Mouse (Mus musculus) liver, embryonic 14.5 days (tissue): ENCODE measurements around the gene Tipin. TPM values are rescaled to one million over a fixed set of nuclear protein-coding genes. Genes with fewer than 3 reads are reported as not detected.
"Not testable (repeated sequence)": the region's sequence is repeated elsewhere in the genome, so short reads cannot be mapped to it uniquely, and the experiment has no call there.

Source experiments
- ATAC-seq: fragments of 200-750 bp; cut with Nextera tagmentation; 2 replicates; pipeline ENCODE4 v1.8.0; 2017; ENCODE audit warnings: moderate number of reproducible peaks, mild to moderate bottlenecking, moderate library complexity; ENCODE audit not compliant: insufficient read depth
- DNase-seq, 3 experiments: peaks; one replicate each; pipeline ENCODE4 v3.0.0-alpha.2; 2012 to 2013; ENCODE audit warnings: low read depth in 3 of 3, low spot score in 3 of 3
- H3K27ac ChIP-seq: fragments of 300-500 bp; sonication (generic); 2 replicates; pipeline ENCODE4 v1.5.1; 2014; ENCODE audit warnings: moderate library complexity, mild to moderate bottlenecking, control low read depth, inconsistent platforms
- H3K27me3 ChIP-seq: fragments of 300-500 bp; sonication (generic); 2 replicates; pipeline ENCODE4 v1.6.1; 2014; ENCODE audit warnings: mild to moderate bottlenecking, low read length, moderate library complexity; ENCODE audit not compliant: control insufficient read depth, insufficient read depth
- H3K36me3 ChIP-seq: fragments of 300-500 bp; sonication (generic); replicated peaks from 2 replicates; pipeline ENCODE4 v1.6.1; 2014; ENCODE audit warnings: low read depth; ENCODE audit not compliant: control insufficient read depth, insufficient read depth
- H3K4me1 ChIP-seq, 2 experiments: fragments of 200-500 bp in 1 of 2; fragments of 300-500 bp in 1 of 2; sonication (generic) in 1 of 2; replicated peaks; 2 replicates each; pipeline ENCODE4 v1.6.1; 2012 to 2014; ENCODE audit warnings: antibody characterized with exemption in 1 of 2, inconsistent platforms in 1 of 2, low read length in 1 of 2; ENCODE audit not compliant: control insufficient read depth in 2 of 2, insufficient read depth in 2 of 2
- H3K4me2 ChIP-seq: fragments of 300-500 bp; sonication (generic); 2 replicates; pipeline ENCODE4 v1.6.1; 2014; ENCODE audit warnings: low read depth, mild to moderate bottlenecking, control low read depth, moderate library complexity
- H3K4me3 ChIP-seq, 2 experiments: fragments of 200-500 bp in 1 of 2; fragments of 300-500 bp in 1 of 2; sonication (generic) in 1 of 2; 2 replicates each; pipeline ENCODE4 v1.5.1; 2012 to 2014; ENCODE audit warnings: low read depth in 2 of 2, low read length in 2 of 2, mild to moderate bottlenecking in 2 of 2, control low read depth in 1 of 2, inconsistent platforms in 1 of 2, moderate library complexity in 1 of 2; ENCODE audit not compliant: insufficient read depth in 1 of 2
- H3K9ac ChIP-seq: fragments of 300-500 bp; sonication (generic); replicated peaks from 2 replicates; pipeline ENCODE4 v1.6.1; 2014; ENCODE audit warnings: mild to moderate bottlenecking, control low read depth, moderate library complexity
- H3K9me3 ChIP-seq: fragments of 300-500 bp; sonication (generic); 2 replicates; pipeline ENCODE4 v1.6.1; 2016; ENCODE audit warnings: low read length, mixed read lengths; ENCODE audit not compliant: control insufficient read depth
- CTCF ChIP-seq: IDR thresholded peaks from 2 replicates; pipeline ENCODE4 v1.5.1; 2016; ENCODE audit warnings: antibody characterized with exemption, low read depth, control low read depth
- EP300 ChIP-seq: IDR thresholded peaks from 2 replicates; pipeline ENCODE4 v1.6.1; 2016; ENCODE audit warnings: antibody characterized with exemption, low read depth
- WGBS: fragments of 180-500 bp; shearing (Covaris S2); extraction: QIAGEN DNeasy Blood & Tissue Kit; methylation state at CpG from one replicate; pipeline ENCODE4 v1.1.7; 2014; ENCODE audit not compliant: insufficient replicate concordance; 5-methylcytosine and 5-hydroxymethylcytosine counted together
- polyA plus RNA-seq, 2 experiments: library from polyadenylated mRNA; depleted of rRNA in 1 of 2; stranded (reverse) in 1 of 2; unstranded in 1 of 2; fragments of >200 nt; fragmentation: Nextera tagmentation in 1 of 2; extraction: Ambion mirVana in 1 of 2; gene quantifications; 2 replicates each; pipeline versions ENCODE4 v1.2.1 to v1.2.3; 2012 to 2014

The Tipin gene
- polyA plus RNA-seq, 2 experiments = 121 to 241 TPM

DNA sequence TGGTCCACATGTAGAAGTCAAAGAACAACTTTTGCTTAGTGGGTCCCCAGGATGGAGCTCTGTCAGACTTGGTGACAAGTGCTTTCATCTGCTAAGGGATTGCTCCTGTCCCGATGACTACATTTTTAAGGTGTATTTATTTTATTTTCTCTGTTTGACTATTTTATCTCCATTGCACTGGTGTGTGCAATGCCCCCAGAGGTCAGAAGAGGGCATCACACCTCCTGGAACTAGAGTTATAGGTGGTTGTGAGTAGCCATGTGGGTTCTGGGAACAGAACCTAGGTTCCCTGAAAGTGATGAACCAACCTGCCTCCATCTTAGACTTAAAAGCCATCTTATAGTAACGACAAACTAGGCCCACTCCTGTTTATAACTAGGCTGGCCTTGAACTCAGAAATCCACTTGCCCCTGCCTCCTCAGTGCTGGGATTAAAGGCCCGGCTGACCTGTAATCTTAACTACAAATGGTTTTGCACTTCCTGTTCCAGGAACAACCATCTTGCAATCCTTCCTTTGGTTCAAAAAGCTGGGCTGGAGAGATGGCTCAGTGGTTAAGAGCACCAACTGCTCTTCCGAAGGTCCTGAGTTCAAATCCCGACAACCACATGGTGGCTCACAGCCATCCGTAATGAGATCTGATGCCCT lies 2.6 kb upstream of the Tipin start:
- no peak for ATAC-seq
- TF ChIP-seq EP300 = no peak
- TF ChIP-seq CTCF = peak; percentile 35; the same call in 1 of the 2 replicates
- Histone ChIP-seq H3K4me3 (no peak overlapping the region), H3K9me3 (no peaks in the 10 kb centered on the region), H3K36me3 (no peaks in the 10 kb centered on the region), H3K4me1 (peaks cover 4 to 7% of the 10 kb centered on the region in 2 experiments; a peak in 3 of 4 replicates), H3K9ac (no peak overlapping the region), H3K27me3 (no peaks in the 10 kb centered on the region), H3K4me2 (no peak overlapping the region), H3K27ac (no peak overlapping the region)
- DNase-seq = no peak
- 87% methylated on average over 6 of the region's 6 CpGs for WGBS

DNA sequence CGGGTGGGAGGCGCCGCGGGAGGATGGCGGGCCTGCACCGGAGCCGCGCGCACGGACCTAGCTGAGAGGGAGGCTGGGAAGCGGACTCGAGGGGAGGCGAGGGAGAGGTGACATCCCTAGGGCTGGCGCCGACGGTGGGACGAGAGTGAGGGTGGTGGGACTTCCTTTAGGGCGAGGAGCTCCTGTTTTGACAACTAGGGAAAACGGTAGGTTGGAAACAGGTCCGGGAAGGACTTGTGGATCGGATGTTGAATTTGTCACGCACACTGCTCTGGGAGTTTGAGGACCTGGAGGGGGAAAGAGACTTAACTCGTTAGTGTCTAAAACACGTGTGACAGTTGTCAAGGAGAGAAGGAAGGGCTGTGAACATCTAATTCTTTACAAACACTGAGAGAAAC lies 399 bp downstream of the Tipin start:
- Histone ChIP-seq H3K36me3 (peaks cover 4% of the 10 kb centered on the region), H3K27me3 (no peaks in the 10 kb centered on the region), H3K4me1 (peaks cover 6 to 8% of the 10 kb centered on the region in 2 experiments; a peak in 3 of 4 replicates), H3K4me3 (peak overlapping the region; percentile 94), H3K27ac (peak overlapping the region; percentile 73), H3K9me3 (no peaks in the 10 kb centered on the region), H3K9ac (peak overlapping the region; percentile 99), H3K4me2 (peak overlapping the region; percentile 76)
- no peak; the same call in 1 of the 2 replicates for TF ChIP-seq EP300
- no peak for TF ChIP-seq CTCF
- WGBS = under 1% methylated on average over 24 of the region's 24 CpGs
- DNase-seq (peak in 1 of 3 experiments; percentile 36), ATAC-seq (peak; percentile 84)

DNA sequence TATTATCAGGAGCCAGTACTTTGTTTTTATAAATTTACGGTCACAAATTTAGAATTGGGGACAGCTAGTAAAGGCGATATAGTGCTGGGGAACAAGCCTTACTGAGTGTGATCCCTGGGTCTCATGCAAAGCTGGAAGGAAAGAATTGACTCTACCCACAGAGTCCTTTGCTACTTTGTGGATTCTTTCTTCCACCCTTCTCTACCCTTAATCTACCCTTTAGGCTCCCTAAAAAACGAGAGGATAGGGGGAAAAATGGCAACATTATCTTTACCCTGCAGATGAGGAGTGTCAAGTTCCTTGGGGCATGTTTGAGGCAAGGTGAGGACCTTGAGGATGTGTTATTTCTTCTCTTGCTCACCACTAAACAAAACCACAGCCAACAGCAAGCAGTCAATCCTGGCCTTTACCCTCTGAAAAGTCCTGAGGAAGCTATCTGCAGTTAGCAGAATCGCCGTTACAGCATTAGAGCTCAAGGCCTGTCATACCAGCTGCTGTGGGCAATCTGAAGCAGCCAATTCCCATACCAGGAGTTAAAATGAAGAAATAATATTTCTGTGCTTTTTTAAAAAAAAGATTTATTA lies 1.1 kb downstream of the Tipin start:
- WGBS = 8% methylated on average over 5 of the region's 5 CpGs
- DNase-seq = no peak
- peak overlapping the region; percentile 99 for H3K9ac ChIP-seq
- TF ChIP-seq EP300 = no peak
- no peak for TF ChIP-seq CTCF
- H3K4me2 ChIP-seq = peak overlapping the region; percentile 76
- H3K27ac ChIP-seq = peak overlapping the region; percentile 73
- peaks cover 6 to 8% of the 10 kb centered on the region in 2 experiments; a peak in 3 of 4 replicates for H3K4me1 ChIP-seq
- H3K4me3 ChIP-seq = peak overlapping the region; percentile 94
- ATAC-seq = peak; percentile 12; the same call in 1 of the 2 replicates
- peaks cover 4% of the 10 kb centered on the region for H3K36me3 ChIP-seq
- H3K27me3 ChIP-seq = no peaks in the 10 kb centered on the region
- H3K9me3 ChIP-seq = no peaks in the 10 kb centered on the region

DNA sequence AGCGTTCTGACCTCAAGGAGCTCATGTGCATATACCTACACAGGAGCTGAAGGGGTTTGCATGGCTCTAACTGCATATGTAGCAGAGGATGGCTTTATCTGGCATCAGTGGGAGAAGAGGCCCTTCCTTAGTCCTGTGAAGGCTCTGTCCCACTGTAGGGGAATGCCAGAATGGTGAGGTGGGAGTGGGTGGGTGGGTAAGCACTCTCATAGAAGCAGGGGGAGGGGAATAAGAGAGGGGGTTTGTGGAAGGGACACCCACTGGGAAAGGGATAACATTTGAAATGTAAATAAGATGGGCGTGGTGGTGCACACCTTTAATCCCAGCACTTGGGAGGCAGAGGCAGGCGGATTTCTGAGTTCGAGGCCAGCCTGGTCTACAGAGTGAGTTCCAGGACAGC lies 21.7 kb downstream of the Tipin start:
- H3K36me3 ChIP-seq = peaks cover 84% of the 10 kb centered on the region
- H3K9ac ChIP-seq, ATAC-seq, H3K9me3 ChIP-seq, H3K27me3 ChIP-seq, H3K27ac ChIP-seq, H3K4me2 ChIP-seq, H3K4me3 ChIP-seq, H3K4me1 ChIP-seq, DNase-seq: not testable (repeated sequence)
- 84% methylated on average over 4 of the region's 4 CpGs for WGBS

DNA sequence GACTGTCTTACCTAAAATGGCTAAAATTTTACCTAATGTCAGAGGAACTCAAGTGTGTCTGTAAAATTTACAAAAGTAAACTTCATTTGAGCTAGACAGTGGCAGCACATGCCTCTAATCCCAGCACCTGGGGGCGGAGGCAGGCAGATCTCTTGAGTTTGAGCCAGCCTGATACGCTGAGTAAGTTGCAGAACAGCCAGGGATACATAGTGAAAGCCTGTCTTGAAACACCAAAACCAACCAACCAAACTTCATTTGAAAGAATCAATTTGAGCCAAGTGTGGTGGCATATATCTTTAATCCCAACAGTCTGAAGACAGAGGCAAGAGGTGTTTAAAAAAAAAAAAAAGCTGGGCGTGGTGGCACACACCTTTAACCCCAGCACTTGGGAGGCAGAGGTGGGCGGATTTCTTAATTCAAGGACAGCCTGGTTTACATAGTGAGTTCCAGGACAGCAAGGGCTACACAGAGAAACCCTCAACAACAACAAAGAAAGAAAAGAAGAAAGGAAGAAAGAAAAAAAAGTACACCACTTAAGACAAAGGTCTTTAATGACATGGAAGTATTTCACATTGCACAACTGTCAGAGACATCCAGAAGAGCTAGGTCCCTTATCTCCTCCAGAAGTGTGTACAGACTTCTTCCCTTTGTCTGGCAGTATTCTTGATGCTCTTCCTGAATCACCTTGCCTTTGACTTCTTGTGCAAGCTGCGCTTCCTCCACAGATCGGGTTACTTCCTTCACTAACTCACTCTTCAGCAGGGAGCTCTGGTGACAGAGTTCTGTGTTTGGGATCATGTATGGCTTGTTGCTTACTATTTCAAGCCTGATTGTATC lies 25.3 kb downstream of the Tipin start:
- TF ChIP-seq CTCF (no peak), EP300 (no peak)
- DNase-seq (no peak), ATAC-seq (no peak)
- no peaks in the 10 kb centered on the region for H3K27me3 ChIP-seq
- no peak overlapping the region for H3K4me2 ChIP-seq
- no peak overlapping the region for H3K27ac ChIP-seq
- peaks cover 48% of the 10 kb centered on the region for H3K36me3 ChIP-seq
- H3K9ac ChIP-seq = no peak overlapping the region
- H3K4me3 ChIP-seq = no peak overlapping the region
- 68% methylated on average over 6 of the region's 6 CpGs for WGBS
- no peaks in the 10 kb centered on the region for H3K4me1 ChIP-seq
- H3K9me3 ChIP-seq = no peaks in the 10 kb centered on the region
